Mouse (Mus musculus): ENCODE results near the gene Tal1. TPM values are rescaled to one million over a fixed set of nuclear protein-coding genes. Genes with fewer than 3 reads are reported as not detected.
A peak's percentile ranks its signal among the peaks of the same experiment; 100 is the strongest.

The Tal1 gene
- total RNA-seq, 1 experiment, result 0.40 TPM

- Histone ChIP-seq H3K27ac (ENCODE audit: insufficient read depth, low read depth, low read length, poor library complexity, severe bottlenecking) (no peak overlapping the region), H3K9me3 (ENCODE audit: control insufficient read depth, insufficient read depth, low read depth, low read length) (no peaks in the 10 kb centered on the region), H3K36me3 (ENCODE audit: control insufficient read depth, insufficient read depth, low read length, poor library complexity, severe bottlenecking) (no peaks in the 10 kb centered on the region), H3K4me3 (ENCODE audit: insufficient read depth in 1 of 2, low read depth in 1 of 2, low read length in 2 of 2, poor library complexity in 1 of 2, severe bottlenecking in 1 of 2) (peak overlapping the region; percentile 45 to 53; a peak in 3 of 4 replicates), H3K4me1 (ENCODE audit: control insufficient read depth in 2 of 2, insufficient read depth in 2 of 2, low read length in 2 of 2, poor library complexity in 1 of 2) (peaks cover 0 to 11% of the 10 kb centered on the region in 2 experiments; a peak in 2 of 4 replicates), H3K9ac (ENCODE audit: insufficient read depth, low read depth, low read length, poor library complexity, severe bottlenecking) (0 out of 2 replicates have a peak overlapping the region, but pooled peaks have one; percentile 23)
- DNase-seq (ENCODE audit: low read depth, low spot score), result no peak
- in situ Hi-C loops (cut with MboI; ENCODE audit: low sequenced_read_pairs in 2 of 2, unreplicated experiment in 2 of 2), result loop anchor here (10.0 to 25.0 kb wide), 2 partner anchors 399 to 874 kb away; partner anchors contain the start of gene Dmbx1 (in 2 of the 2)
- no peak for TF ChIP-seq MAFK (IDR thresholded peaks at IDR 0.05; ENCODE audit: insufficient read depth, low read depth, low read length)
- no peak for TF ChIP-seq HCFC1 (IDR thresholded peaks at IDR 0.05; ENCODE audit: borderline replicate concordance, insufficient read depth, low read length)
- TF ChIP-seq ZNF384 (IDR thresholded peaks at IDR 0.05; ENCODE audit: low read depth, low read length), result no peak
- TF ChIP-seq CHD2 (IDR thresholded peaks at IDR 0.05; ENCODE audit: low read depth, low read length), result no peak
Observed at GRCm38 (mm10) chr4:115063518-115064239, 7.5 kb downstream of the Tal1 start.

- Histone ChIP-seq H3K4me1 (ENCODE audit: control insufficient read depth in 2 of 2, insufficient read depth in 2 of 2, low read length in 2 of 2, poor library complexity in 1 of 2) (peaks cover 0 to 5% of the 10 kb centered on the region in 2 experiments; a peak in 1 of 4 replicates), H3K4me3 (ENCODE audit: insufficient read depth in 1 of 2, low read depth in 1 of 2, low read length in 2 of 2, poor library complexity in 1 of 2, severe bottlenecking in 1 of 2) (no peak overlapping the region), H3K9ac (ENCODE audit: insufficient read depth, low read depth, low read length, poor library complexity, severe bottlenecking) (no peak overlapping the region), H3K9me3 (ENCODE audit: control insufficient read depth, insufficient read depth, low read depth, low read length) (no peaks in the 10 kb centered on the region), H3K27ac (ENCODE audit: insufficient read depth, low read depth, low read length, poor library complexity, severe bottlenecking) (no peak overlapping the region), H3K36me3 (ENCODE audit: control insufficient read depth, insufficient read depth, low read length, poor library complexity, severe bottlenecking) (no peaks in the 10 kb centered on the region)
- in situ Hi-C loops (cut with MboI; ENCODE audit: low sequenced_read_pairs in 2 of 2, unreplicated experiment in 2 of 2), result loop anchor here (25.0 kb wide), 1 partner anchor 866 kb away; the partner anchor contains the start of gene Dmbx1 (in 2 of the 2)
- no peak for DNase-seq (ENCODE audit: low read depth, low spot score)
- TF ChIP-seq CHD2 (IDR thresholded peaks at IDR 0.05; ENCODE audit: low read depth, low read length) (no peak), ZNF384 (IDR thresholded peaks at IDR 0.05; ENCODE audit: low read depth, low read length) (no peak), ZC3H11A (IDR thresholded peaks at IDR 0.05; ENCODE audit: borderline replicate concordance, low read depth, low read length) (no peak), HCFC1 (IDR thresholded peaks at IDR 0.05; ENCODE audit: borderline replicate concordance, insufficient read depth, low read length) (no peak), MAFK (IDR thresholded peaks at IDR 0.05; ENCODE audit: insufficient read depth, low read depth, low read length) (no peak)
Observed at GRCm38 (mm10) chr4:115071668-115072067, 15.4 kb downstream of the Tal1 start.

GRCm38 (mm10) chr4:115074789-115075188 is 18.6 kb downstream of the Tal1 start:
- H3K36me3 ChIP-seq (ENCODE audit: control insufficient read depth, insufficient read depth, low read length, poor library complexity, severe bottlenecking), result no peaks in the 10 kb centered on the region
- DNase-seq (ENCODE audit: low read depth, low spot score), result no peak
- H3K9ac ChIP-seq (ENCODE audit: insufficient read depth, low read depth, low read length, poor library complexity, severe bottlenecking), result no peak overlapping the region
- H3K27ac ChIP-seq (ENCODE audit: insufficient read depth, low read depth, low read length, poor library complexity, severe bottlenecking), result no peak overlapping the region
- H3K9me3 ChIP-seq (ENCODE audit: control insufficient read depth, insufficient read depth, low read depth, low read length), result no peaks in the 10 kb centered on the region
- in situ Hi-C loops (cut with MboI; ENCODE audit: low sequenced_read_pairs in 2 of 2, unreplicated experiment in 2 of 2), result loop anchor here (25.0 kb wide), 1 partner anchor 863 kb away; the partner anchor contains the start of gene Dmbx1 (in 2 of the 2)
- peaks cover 0 to 10% of the 10 kb centered on the region in 2 experiments; a peak in 1 of 4 replicates for H3K4me1 ChIP-seq (ENCODE audit: control insufficient read depth in 2 of 2, insufficient read depth in 2 of 2, low read length in 2 of 2, poor library complexity in 1 of 2)
- TF ChIP-seq HCFC1 (IDR thresholded peaks at IDR 0.05; ENCODE audit: borderline replicate concordance, insufficient read depth, low read length), result no peak
- no peak overlapping the region for H3K4me3 ChIP-seq (ENCODE audit: insufficient read depth in 1 of 2, low read depth in 1 of 2, low read length in 2 of 2, poor library complexity in 1 of 2, severe bottlenecking in 1 of 2)

- DNase-seq (ENCODE audit: low read depth, low spot score), result no peak
- no peak overlapping the region for H3K27ac ChIP-seq (ENCODE audit: insufficient read depth, low read depth, low read length, poor library complexity, severe bottlenecking)
- TF ChIP-seq HCFC1 (IDR thresholded peaks at IDR 0.05; ENCODE audit: borderline replicate concordance, insufficient read depth, low read length) (no peak), MAFK (IDR thresholded peaks at IDR 0.05; ENCODE audit: insufficient read depth, low read depth, low read length) (no peak), ZNF384 (IDR thresholded peaks at IDR 0.05; ENCODE audit: low read depth, low read length) (no peak), ZC3H11A (IDR thresholded peaks at IDR 0.05; ENCODE audit: borderline replicate concordance, low read depth, low read length) (no peak), CHD2 (IDR thresholded peaks at IDR 0.05; ENCODE audit: low read depth, low read length) (no peak)
- no peaks in the 10 kb centered on the region for H3K9me3 ChIP-seq (ENCODE audit: control insufficient read depth, insufficient read depth, low read depth, low read length)
- no peak overlapping the region for H3K9ac ChIP-seq (ENCODE audit: insufficient read depth, low read depth, low read length, poor library complexity, severe bottlenecking)
- no peak overlapping the region for H3K4me3 ChIP-seq (ENCODE audit: insufficient read depth in 1 of 2, low read depth in 1 of 2, low read length in 2 of 2, poor library complexity in 1 of 2, severe bottlenecking in 1 of 2)
- peaks cover 0 to 14% of the 10 kb centered on the region in 2 experiments; a peak in 1 of 4 replicates for H3K4me1 ChIP-seq (ENCODE audit: control insufficient read depth in 2 of 2, insufficient read depth in 2 of 2, low read length in 2 of 2, poor library complexity in 1 of 2)
- in situ Hi-C loops (cut with MboI; ENCODE audit: low sequenced_read_pairs in 2 of 2, unreplicated experiment in 2 of 2), result no loop called here
- H3K36me3 ChIP-seq (ENCODE audit: control insufficient read depth, insufficient read depth, low read length, poor library complexity, severe bottlenecking), result no peaks in the 10 kb centered on the region
Observed at GRCm38 (mm10) chr4:115075204-115075915, 19.1 kb downstream of the Tal1 start.

Measured in ES-E14 (cell line).